Mouse (Mus musculus): ENCODE data around the gene Ccnjl.

Gene Ccnjl

GRCm38 (mm10) chr11:43575061-43575375 lies 46.4 kb downstream of the Ccnjl start:
- peak; percentile 17 for DNase-seq

- no peak for DNase-seq
Observed at GRCm38 (mm10) chr11:43575376-43576151, 47.0 kb downstream of the Ccnjl start.

GRCm38 (mm10) chr11:43577713-43578478 lies 49.3 kb downstream of the Ccnjl start:
- DNase-seq = no peak

- no peak for DNase-seq
Observed at GRCm38 (mm10) chr11:43585211-43586005, 56.8 kb downstream of the Ccnjl start.

GRCm38 (mm10) chr11:43586324-43587090 lies 57.9 kb downstream of the Ccnjl start, which contains the start of gene 4933415A04Rik:
Gene 4933415A04Rik (plus strand): TSS chr11:43587040.
- DNase-seq = peak; percentile 64

- DNase-seq = no peak
Observed at GRCm38 (mm10) chr11:43589530-43590072, 61.0 kb downstream of the Ccnjl start.

- DNase-seq = no peak
Observed at GRCm38 (mm10) chr11:43601440-43601839, 72.9 kb downstream of the Ccnjl start, which contains the start of gene Fabp6. Gene Fabp6 (minus strand): TSS chr11:43601540.

GRCm38 (mm10) chr11:43604207-43604606 lies 75.6 kb downstream of the Ccnjl start:
- DNase-seq = no peak

- DNase-seq = no peak
Observed at GRCm38 (mm10) chr11:43604891-43605290, 76.3 kb downstream of the Ccnjl start.

- DNase-seq = no peak
Observed at GRCm38 (mm10) chr11:43605859-43606258, 77.3 kb downstream of the Ccnjl start.

GRCm38 (mm10) chr11:43608440-43608839 lies 79.9 kb downstream of the Ccnjl start:
- no peak for DNase-seq

GRCm38 (mm10) chr11:43610006-43610661 lies 81.5 kb downstream of the Ccnjl start:
- DNase-seq = no peak

GRCm38 (mm10) chr11:43610662-43611033 lies 82.1 kb downstream of the Ccnjl start:
- DNase-seq = no peak

GRCm38 (mm10) chr11:43612834-43613488 lies 84.4 kb downstream of the Ccnjl start:
- DNase-seq = peak; percentile 65

- no peak for DNase-seq
Observed at GRCm38 (mm10) chr11:43617924-43618323, 89.3 kb downstream of the Ccnjl start.

- DNase-seq = no peak
Observed at GRCm38 (mm10) chr11:43618403-43618802, 89.8 kb downstream of the Ccnjl start.

- DNase-seq = no peak
Observed at GRCm38 (mm10) chr11:43621769-43622168, 93.2 kb downstream of the Ccnjl start.

- DNase-seq = no peak
Observed at GRCm38 (mm10) chr11:43624341-43624740, 95.8 kb downstream of the Ccnjl start.

- no peak for DNase-seq
Observed at GRCm38 (mm10) chr11:43626300-43626926, 97.8 kb downstream of the Ccnjl start.

GRCm38 (mm10) chr11:43626927-43627645 lies 98.5 kb downstream of the Ccnjl start:
- no peak for DNase-seq
